Mouse (Mus musculus): ENCODE measurements around the gene Ppp1r16b. TPM values are rescaled to one million over a fixed set of nuclear protein-coding genes. Genes with fewer than 3 reads are reported as not detected.

Ppp1r16b gene
- polyA plus RNA-seq (2012; rRNA removed) = 20.1 and 22.2 TPM in 2 replicates

DNA sequence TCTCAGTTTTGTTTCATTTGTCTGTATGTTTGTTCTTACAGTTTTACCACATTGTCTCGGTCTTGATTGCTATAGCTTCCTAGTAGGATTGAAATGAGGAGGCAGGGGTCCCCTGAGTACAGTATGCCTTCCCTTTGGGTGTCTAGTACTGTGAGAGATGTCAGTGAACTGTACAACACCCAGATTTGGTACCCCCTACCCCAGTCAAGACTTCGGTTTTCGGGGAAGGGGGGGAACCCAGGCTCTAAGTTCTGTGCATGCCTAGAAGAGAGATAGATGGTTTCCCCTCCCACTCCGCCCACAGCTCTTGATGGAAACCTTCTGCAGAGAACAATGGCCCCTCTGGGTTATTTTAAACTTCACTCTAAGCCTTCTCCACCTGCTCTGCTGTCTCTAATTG, at the start of gene Ppp1r16b:
Gene Ppp1r16b (plus strand): TSS at position 301 of the 400 bp plus-strand sequence.
- TF ChIP-seq POLR2A (IDR thresholded peaks at IDR 0.05; ENCODE audit: low read depth, low read length) = no peak
- TF ChIP-seq CTCF (conservative IDR thresholded peaks at IDR 0.05; ENCODE audit: insufficient read depth, insufficient read length, low read depth, low read length) = no peak
- H3K36me3 ChIP-seq (ENCODE audit: control insufficient read depth, insufficient read depth, low read length) = no peaks in the 10 kb centered on the region
- H3K27ac ChIP-seq (ENCODE audit: insufficient read depth, low read depth, low read length) = peak within 1 kb of the TSS; percentile 13; the same call in 1 of the 2 replicates
- H3K4me1 ChIP-seq (ENCODE audit: control insufficient read depth, insufficient read depth, low read length) = peaks cover 6% of the 10 kb centered on the region; the same call in 1 of the 2 replicates
- no peak within 1 kb of the TSS for H3K4me3 ChIP-seq (ENCODE audit: insufficient read depth, low read depth, low read length)
- 64% methylated on average over 4 of the region's 4 CpGs for WGBS
- H3K27me3 ChIP-seq (replicated peaks; ENCODE audit: control insufficient read depth, insufficient read depth, low read length) = no peaks in the 10 kb centered on the region
- DNase-seq = no peak

DNA sequence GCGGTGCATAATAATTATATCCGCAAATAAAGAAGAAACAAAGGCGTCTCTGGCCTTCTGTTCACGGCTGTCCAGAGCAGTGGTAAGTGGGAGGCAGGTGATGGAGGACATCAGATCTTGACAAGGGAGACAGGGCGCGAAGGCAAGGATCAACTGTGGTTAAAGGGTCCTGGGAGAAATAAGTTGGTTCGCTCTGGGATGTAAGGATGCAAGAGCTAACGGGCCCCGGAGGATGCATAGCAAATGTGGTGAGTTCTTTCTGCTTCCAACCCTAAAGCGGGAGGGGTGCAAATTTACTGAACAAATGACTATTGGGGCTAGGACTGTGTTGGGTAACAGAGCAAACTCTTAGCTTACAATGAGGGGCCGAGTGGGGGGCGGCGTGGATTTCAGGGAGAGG, 49.5 kb upstream of the Ppp1r16b start:
- H3K27ac ChIP-seq (ENCODE audit: insufficient read depth, low read depth, low read length) = no peak overlapping the region
- no peaks in the 10 kb centered on the region for H3K36me3 ChIP-seq (ENCODE audit: control insufficient read depth, insufficient read depth, low read length)
- WGBS = 7% methylated on average over 13 of the region's 13 CpGs
- DNase-seq = no peak
- no peaks in the 10 kb centered on the region for H3K4me1 ChIP-seq (ENCODE audit: control insufficient read depth, insufficient read depth, low read length)
- no peak for TF ChIP-seq POLR2A (IDR thresholded peaks at IDR 0.05; ENCODE audit: low read depth, low read length)
- no peak for TF ChIP-seq CTCF (conservative IDR thresholded peaks at IDR 0.05; ENCODE audit: insufficient read depth, insufficient read length, low read depth, low read length)
- H3K4me3 ChIP-seq (ENCODE audit: insufficient read depth, low read depth, low read length) = no peak overlapping the region
- H3K27me3 ChIP-seq (replicated peaks; ENCODE audit: control insufficient read depth, insufficient read depth, low read length) = no peaks in the 10 kb centered on the region; the same call in 1 of the 2 replicates

GRCm38 (mm10) chr2:158616296-158616695, 48.9 kb upstream of the Ppp1r16b start:
- TF ChIP-seq POLR2A (IDR thresholded peaks at IDR 0.05; ENCODE audit: low read depth, low read length) (no peak), CTCF (conservative IDR thresholded peaks at IDR 0.05; ENCODE audit: insufficient read depth, insufficient read length, low read depth, low read length) (no peak)
- H3K27me3 ChIP-seq (replicated peaks; ENCODE audit: control insufficient read depth, insufficient read depth, low read length) = no peaks in the 10 kb centered on the region; the same call in 1 of the 2 replicates
- WGBS = 3% methylated on average over 12 of the region's 12 CpGs

DNA sequence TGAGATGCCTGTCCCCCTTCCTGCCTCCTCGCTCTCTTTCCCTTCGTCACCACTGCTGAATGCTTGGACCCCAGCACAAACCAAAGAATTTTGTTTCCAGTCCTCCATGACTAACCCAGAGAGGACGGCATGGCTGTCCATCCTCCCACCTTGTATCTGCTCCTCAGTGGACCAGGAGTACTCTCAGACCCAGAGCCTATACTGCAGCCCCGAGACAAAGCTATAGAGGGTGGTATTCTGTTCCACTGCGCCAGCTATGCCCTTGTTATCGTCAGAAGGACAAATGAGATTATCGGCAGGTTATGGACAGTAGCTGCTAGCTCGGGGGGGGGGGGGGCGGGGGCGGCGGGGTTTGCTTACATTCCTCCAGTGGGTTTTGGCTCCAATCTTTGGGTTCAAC, 48.4 kb upstream of the Ppp1r16b start:
- Histone ChIP-seq H3K27ac (ENCODE audit: insufficient read depth, low read depth, low read length) (no peak overlapping the region), H3K27me3 (replicated peaks; ENCODE audit: control insufficient read depth, insufficient read depth, low read length) (no peaks in the 10 kb centered on the region; the same call in 1 of the 2 replicates), H3K36me3 (ENCODE audit: control insufficient read depth, insufficient read depth, low read length) (no peaks in the 10 kb centered on the region), H3K4me1 (ENCODE audit: control insufficient read depth, insufficient read depth, low read length) (no peaks in the 10 kb centered on the region), H3K4me3 (ENCODE audit: insufficient read depth, low read depth, low read length) (no peak overlapping the region)
- no peak for TF ChIP-seq POLR2A (IDR thresholded peaks at IDR 0.05; ENCODE audit: low read depth, low read length)
- TF ChIP-seq CTCF (conservative IDR thresholded peaks at IDR 0.05; ENCODE audit: insufficient read depth, insufficient read length, low read depth, low read length) = no peak
- 14% methylated on average over 11 of the region's 11 CpGs for WGBS
- DNase-seq = no peak

More at GRCm38 (mm10) chr2:158616296-158616695, 48.9 kb upstream of the Ppp1r16b start:
- no peaks in the 10 kb centered on the region for H3K4me1 ChIP-seq (ENCODE audit: control insufficient read depth, insufficient read depth, low read length)
- H3K27ac ChIP-seq (ENCODE audit: insufficient read depth, low read depth, low read length) = no peak overlapping the region
- H3K4me3 ChIP-seq (ENCODE audit: insufficient read depth, low read depth, low read length) = no peak overlapping the region
- no peaks in the 10 kb centered on the region for H3K36me3 ChIP-seq (ENCODE audit: control insufficient read depth, insufficient read depth, low read length)
- DNase-seq = no peak

DNA sequence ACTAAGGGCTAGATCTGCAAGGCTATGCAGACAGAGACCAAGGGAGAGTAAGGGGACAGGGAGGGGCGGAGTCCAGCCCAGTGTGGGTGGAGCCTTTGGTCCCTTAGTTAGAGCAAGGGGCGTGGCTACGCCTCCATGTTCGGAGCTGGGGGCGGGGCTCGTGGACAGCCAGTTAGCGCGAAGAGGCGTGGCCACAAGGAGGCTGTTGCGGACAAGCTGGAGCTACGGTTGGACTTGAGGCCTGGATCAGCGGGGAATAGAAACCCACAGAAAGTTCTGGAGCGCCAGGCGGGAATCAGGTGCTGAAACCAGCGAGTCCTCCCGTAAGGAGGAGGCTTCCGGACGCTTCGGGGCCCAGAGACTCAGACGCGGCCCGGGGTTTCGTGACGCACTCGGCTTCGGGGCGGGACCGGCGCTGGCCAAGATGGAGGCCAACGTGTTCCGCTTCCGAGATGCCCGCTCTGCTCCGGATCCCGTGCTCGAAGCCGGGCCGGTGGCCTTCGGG, 40.4 kb upstream of the Ppp1r16b start, which contains the start of gene Actr5:
Gene Actr5 (plus strand): TSS at position 171 of the 505 bp plus-strand sequence.
- Histone ChIP-seq H3K4me1 (ENCODE audit: control insufficient read depth, insufficient read depth, low read length) (peaks cover 4% of the 10 kb centered on the region; the same call in 1 of the 2 replicates), H3K36me3 (ENCODE audit: control insufficient read depth, insufficient read depth, low read length) (no peaks in the 10 kb centered on the region), H3K27me3 (replicated peaks; ENCODE audit: control insufficient read depth, insufficient read depth, low read length) (no peaks in the 10 kb centered on the region), H3K27ac (ENCODE audit: insufficient read depth, low read depth, low read length) (peak within 1 kb of the TSS; percentile 88), H3K4me3 (ENCODE audit: insufficient read depth, low read depth, low read length) (peak within 1 kb of the TSS; percentile 80)
- WGBS = under 1% methylated on average over 39 of the region's 39 CpGs
- TF ChIP-seq POLR2A (IDR thresholded peaks at IDR 0.05; ENCODE audit: low read depth, low read length) = peak; percentile 55
- no peak for TF ChIP-seq CTCF (conservative IDR thresholded peaks at IDR 0.05; ENCODE audit: insufficient read depth, insufficient read length, low read depth, low read length)
- peak; percentile 97 for DNase-seq

- TF ChIP-seq POLR2A (IDR thresholded peaks at IDR 0.05; ENCODE audit: low read depth, low read length) = no peak
- TF ChIP-seq CTCF (conservative IDR thresholded peaks at IDR 0.05; ENCODE audit: insufficient read depth, insufficient read length, low read depth, low read length) = no peak
- H3K27ac ChIP-seq (ENCODE audit: insufficient read depth, low read depth, low read length) = peak overlapping the region; percentile 88
- WGBS = under 1% methylated on average over 44 of the region's 44 CpGs
Observed at GRCm38 (mm10) chr2:158625231-158625630, 40.0 kb upstream of the Ppp1r16b start.

GRCm38 (mm10) chr2:158625697-158626096, 39.5 kb upstream of the Ppp1r16b start:
- no peak overlapping the region for H3K27ac ChIP-seq (ENCODE audit: insufficient read depth, low read depth, low read length)
- WGBS = 32% methylated on average over 8 of the region's 8 CpGs
- TF ChIP-seq CTCF (conservative IDR thresholded peaks at IDR 0.05; ENCODE audit: insufficient read depth, insufficient read length, low read depth, low read length) (no peak), POLR2A (IDR thresholded peaks at IDR 0.05; ENCODE audit: low read depth, low read length) (no peak)
- H3K36me3 ChIP-seq (ENCODE audit: control insufficient read depth, insufficient read depth, low read length) = no peaks in the 10 kb centered on the region
- no peaks in the 10 kb centered on the region for H3K27me3 ChIP-seq (replicated peaks; ENCODE audit: control insufficient read depth, insufficient read depth, low read length)
- no peak for DNase-seq
- H3K4me3 ChIP-seq (ENCODE audit: insufficient read depth, low read depth, low read length) = peak overlapping the region; percentile 80
- peaks cover 4% of the 10 kb centered on the region; the same call in 1 of the 2 replicates for H3K4me1 ChIP-seq (ENCODE audit: control insufficient read depth, insufficient read depth, low read length)

More at GRCm38 (mm10) chr2:158625231-158625630, 40.0 kb upstream of the Ppp1r16b start:
- Histone ChIP-seq H3K36me3 (ENCODE audit: control insufficient read depth, insufficient read depth, low read length) (no peaks in the 10 kb centered on the region), H3K27me3 (replicated peaks; ENCODE audit: control insufficient read depth, insufficient read depth, low read length) (no peaks in the 10 kb centered on the region), H3K4me3 (ENCODE audit: insufficient read depth, low read depth, low read length) (peak overlapping the region; percentile 80), H3K4me1 (ENCODE audit: control insufficient read depth, insufficient read depth, low read length) (peaks cover 4% of the 10 kb centered on the region; the same call in 1 of the 2 replicates)
- DNase-seq = no peak

All from kidney, adult 2 months (tissue).